Mouse (Mus musculus): ENCODE results near the gene Bbx.

- TF ChIP-seq MAX (IDR thresholded peaks at IDR 0.05; ENCODE audit: low read length) (no peak), CTCF (IDR thresholded peaks at IDR 0.05 in 2 of 3, conservative IDR thresholded peaks at IDR 0.05 in 1 of 3; ENCODE audit: control insufficient read depth in 1 of 3, insufficient read depth in 1 of 3, low read depth in 2 of 3, low read length in 3 of 3, poor library complexity in 1 of 3, severe bottlenecking in 1 of 3) (no peak), ELF1 (IDR thresholded peaks at IDR 0.05; ENCODE audit: low read depth, low read length) (no peak), EP300 (IDR thresholded peaks at IDR 0.05; ENCODE audit: low read depth in 1 of 2, low read length in 2 of 2) (no peak)
Measured at GRCm38 (mm10) chr16:50186604-50187003, 245.6 kb downstream of the Bbx start.

All from MEL (cell line).